Mouse (Mus musculus): ENCODE data around the gene Prkcd.
A peak's percentile ranks its signal among the peaks of the same experiment; 100 is the strongest.

The Prkcd gene

DNA sequence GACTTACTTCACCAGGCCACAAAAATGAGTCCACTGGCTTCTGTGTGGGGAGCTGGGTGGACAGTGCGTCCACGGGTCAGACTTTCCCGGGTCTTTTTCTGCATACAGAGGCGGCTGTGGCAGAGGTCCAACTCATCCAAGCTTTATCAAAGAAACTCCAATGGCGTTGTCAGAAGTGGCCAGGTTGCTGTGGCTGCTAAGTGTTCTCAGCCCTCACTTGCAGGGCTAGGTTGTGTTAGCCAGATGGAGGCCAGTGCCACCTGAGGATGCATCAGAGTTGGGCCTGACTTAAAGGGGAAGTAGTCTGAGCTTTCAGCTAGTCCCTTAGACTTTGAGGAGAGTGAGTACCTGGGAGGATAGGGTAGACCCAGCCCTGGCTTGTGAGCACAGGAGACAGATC lies 74.5 kb downstream of the Prkcd start:
- no peak for TF ChIP-seq GATA4 (IDR thresholded peaks at IDR 0.05; ENCODE audit: insufficient replicate concordance, low read length)

DNA sequence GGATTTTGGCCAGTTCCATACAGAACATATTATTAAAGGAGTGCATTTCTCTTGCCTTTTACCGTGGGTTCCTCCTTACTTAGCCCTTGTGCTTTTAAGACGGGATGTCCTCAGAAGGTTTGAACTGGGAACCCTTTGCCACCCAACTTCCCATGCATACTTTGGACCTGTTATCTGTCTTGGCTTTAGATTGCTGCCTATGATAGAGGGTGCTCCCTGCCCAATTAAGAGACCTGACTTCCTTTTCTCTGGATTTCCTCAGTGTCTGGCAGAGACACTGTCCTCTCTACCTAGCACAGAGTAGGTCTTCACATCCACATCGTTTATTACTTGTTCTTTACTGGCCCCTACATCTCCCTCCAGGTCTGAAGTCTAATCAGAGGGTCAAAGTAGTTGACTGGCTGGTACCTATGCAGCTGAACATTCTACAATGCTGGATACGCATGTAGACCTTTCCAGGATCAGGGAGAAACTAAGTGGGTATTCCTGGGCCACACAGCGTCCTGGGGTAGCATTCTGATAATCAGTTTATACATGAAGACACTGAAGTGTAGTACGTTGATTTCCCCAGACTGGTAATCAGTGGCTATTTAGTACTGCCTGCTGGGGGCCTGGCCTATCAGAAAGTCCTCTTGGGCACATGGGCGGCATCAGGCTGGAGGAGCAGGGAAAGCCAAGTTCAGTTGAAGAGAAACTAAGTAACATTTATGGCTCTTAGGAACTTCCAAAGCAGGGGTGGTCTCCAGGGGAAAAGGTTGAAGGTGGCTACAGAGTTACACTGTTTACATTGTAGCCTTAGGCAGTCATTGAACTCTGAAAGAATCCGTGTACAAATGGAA lies 75.6 kb downstream of the Prkcd start:
- no peak for TF ChIP-seq GATA4 (IDR thresholded peaks at IDR 0.05; ENCODE audit: insufficient replicate concordance, low read length)

DNA sequence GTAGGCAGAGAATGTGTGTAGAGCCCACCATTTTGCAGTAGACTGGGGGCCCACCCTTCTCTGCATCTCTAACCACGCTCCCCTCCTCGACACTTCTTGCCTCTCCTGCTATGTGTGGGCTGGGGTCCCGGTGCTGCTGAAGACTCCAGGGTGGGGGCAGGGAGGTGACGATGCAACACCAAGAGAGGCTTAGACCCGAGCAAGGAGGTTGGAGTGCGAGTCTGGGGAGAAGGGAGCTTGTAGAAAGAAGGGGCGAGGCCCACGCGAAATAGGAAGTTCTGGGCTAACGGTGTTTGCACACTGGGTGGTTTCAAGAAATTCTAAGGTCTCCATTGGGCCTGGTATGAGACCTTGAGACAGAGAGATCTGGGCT lies 76.2 kb downstream of the Prkcd start:
- no peak for TF ChIP-seq GATA4 (IDR thresholded peaks at IDR 0.05; ENCODE audit: insufficient replicate concordance, low read length)

DNA sequence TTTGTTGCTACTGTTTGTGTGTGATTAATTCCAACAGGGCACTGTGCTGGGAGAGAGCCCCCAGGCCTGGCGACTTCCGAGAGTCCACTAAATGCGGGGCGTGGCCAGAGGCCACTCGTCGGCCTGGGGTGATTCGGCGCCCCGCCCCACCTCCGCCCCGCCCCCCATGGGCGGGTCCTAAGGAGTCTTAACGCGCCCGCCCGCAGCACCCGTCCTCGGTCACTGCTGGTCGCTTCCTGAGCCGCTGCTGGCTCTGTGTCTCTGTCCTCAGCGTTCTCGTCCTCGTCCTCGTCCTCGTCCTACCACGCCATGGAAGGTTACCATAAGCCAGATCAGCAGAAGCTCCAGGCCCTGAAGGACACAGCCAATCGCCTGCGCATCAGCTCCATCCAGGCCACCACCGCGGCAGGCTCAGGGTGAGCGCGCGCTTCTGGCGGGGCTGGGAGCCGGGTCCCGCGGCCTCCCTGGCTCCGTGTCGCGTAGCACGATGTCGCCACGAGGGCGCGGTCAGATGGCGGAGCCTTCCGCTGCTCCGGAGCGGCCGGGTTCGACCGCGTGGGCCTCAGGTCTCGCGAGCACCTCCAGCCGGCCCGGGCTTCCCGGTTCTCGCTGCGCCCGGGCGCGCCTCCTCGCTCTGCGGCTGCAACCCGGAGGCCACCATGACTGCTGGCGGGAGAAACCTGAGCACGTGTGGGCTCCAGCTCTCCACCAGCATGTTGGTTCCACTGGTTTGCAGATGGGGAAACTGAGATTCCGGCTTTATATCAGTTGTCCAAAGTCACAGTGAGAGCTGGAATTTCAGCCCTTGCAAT lies 76.8 kb downstream of the Prkcd start:
- TF ChIP-seq GATA4 (IDR thresholded peaks at IDR 0.05; ENCODE audit: insufficient replicate concordance, low read length) = peak; percentile 10; the same call in 1 of the 2 replicates

DNA sequence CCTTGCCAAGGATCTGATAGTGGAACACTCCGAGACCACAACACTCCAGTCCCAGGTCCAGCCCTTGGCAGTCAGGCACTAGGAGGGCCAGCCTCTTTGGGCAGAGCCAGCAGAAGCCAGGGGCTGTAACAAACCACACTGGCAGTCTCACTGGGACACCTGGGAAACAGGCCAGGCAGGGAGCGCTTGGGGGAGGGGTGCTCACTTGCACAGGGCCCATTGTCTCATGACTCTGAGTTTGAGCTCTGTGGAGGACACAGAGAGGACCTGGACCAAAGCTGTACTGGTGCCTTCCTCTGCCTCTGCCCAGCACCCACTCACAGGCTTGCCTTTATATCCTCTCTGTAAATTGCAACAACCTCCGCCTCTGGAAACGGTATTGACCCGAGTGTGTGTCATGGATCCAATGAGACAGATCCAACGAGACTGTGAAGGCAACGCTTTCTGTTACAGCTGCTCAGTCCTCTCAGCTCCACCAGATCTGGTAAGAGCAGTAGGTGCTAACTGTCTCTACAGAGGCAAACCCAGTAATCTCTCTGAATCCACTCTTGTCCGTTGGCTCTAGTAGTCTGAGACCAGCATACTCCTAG lies 77.8 kb downstream of the Prkcd start, which contains the start of gene Tkt:
Gene Tkt (plus strand): TSS at position 229 of the 590 bp plus-strand sequence.
- TF ChIP-seq GATA4 (IDR thresholded peaks at IDR 0.05; ENCODE audit: insufficient replicate concordance, low read length) = no peak

Measured in liver, adult (tissue).